28 mouse cellular contexts compared by ENCODE assay signal in the genomic region with DNA sequence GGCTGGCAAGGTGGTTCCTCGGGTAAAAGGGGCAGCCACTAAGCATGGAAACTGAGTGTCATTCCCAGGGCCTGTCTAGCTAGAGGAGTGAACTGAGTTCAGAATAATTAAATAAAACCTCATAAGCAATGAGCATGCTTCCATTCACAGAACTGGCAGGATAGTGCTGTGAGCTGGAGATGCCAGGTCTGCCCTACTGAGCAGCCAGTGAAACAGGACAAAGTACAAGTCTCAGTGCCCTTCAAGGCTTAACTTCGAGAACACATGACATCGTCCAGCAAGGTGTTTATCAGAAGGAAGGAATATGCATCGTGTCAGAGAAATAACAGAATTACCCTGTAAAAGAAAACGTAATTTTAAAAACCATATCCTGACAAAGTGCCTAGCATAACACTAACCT. TPM values are rescaled to one million over a fixed set of nuclear protein-coding genes. Genes with fewer than 3 reads are reported as not detected.
DNase-seq lines count a peak whose midpoint lies in the region; ATAC-seq and TF ChIP-seq lines count a peak whose summit lies in the region.
"Had no signal": no experiment of that assay in that cellular context is flagged by ENCODE, and none has a peak within 500 bp of the region (broad histone marks: within the 10 kb centered on the region; RNA-seq: fewer than 3 reads in every experiment).

No protein-coding gene starts in this region.

- no peak for ATAC-seq in kidney, embryonic 16.5 days (ENCODE audit: low FRiP score, low TSS enrichment)
- ATAC-seq: CD4-positive, CD25-positive, alpha-beta regulatory T cell, adult 4 months; forebrain, embryonic 14.5 days; forebrain, embryonic 16.5 days had no signal

- no peak overlapping the region for H3K9ac ChIP-seq in kidney, embryonic 16.5 days (replicated peaks; ENCODE audit: low read length)
- H3K9ac ChIP-seq: embryonic facial prominence, embryonic 13.5 days; embryonic facial prominence, embryonic 15.5 days; forebrain, embryonic 12.5 days had no signal

- 61% methylated on average over 5 of the region's 5 CpGs for WGBS in kidney, adult 2 months
- 81% methylated on average over 5 of the region's 5 CpGs for WGBS in kidney, embryonic 16.5 days

- H3K4me2 ChIP-seq in kidney, embryonic 16.5 days (replicated peaks; ENCODE audit: low read depth, low read length), result no peak overlapping the region
- H3K4me2 ChIP-seq: embryonic facial prominence, embryonic 13.5 days; embryonic facial prominence, embryonic 15.5 days; forebrain, embryonic 12.5 days had no signal

- H3K27ac ChIP-seq in kidney, adult 2 months (ENCODE audit: insufficient read depth, low read depth, low read length), result no peak overlapping the region
- H3K27ac ChIP-seq in kidney, embryonic 16.5 days (ENCODE audit: low read length), result no peak overlapping the region
- H3K27ac ChIP-seq: embryonic facial prominence, embryonic 13.5 days; embryonic facial prominence, embryonic 15.5 days; forebrain, embryonic 10.5 days; forebrain, embryonic 12.5 days had no signal

- TF ChIP-seq POLR2A in kidney, adult 2 months (IDR thresholded peaks at IDR 0.05; ENCODE audit: low read depth, low read length), result no peak

- H3K27me3 ChIP-seq in kidney, adult 2 months (replicated peaks; ENCODE audit: control insufficient read depth, insufficient read depth, low read length), result no peaks in the 10 kb centered on the region
- no peaks in the 10 kb centered on the region for H3K27me3 ChIP-seq in kidney, embryonic 16.5 days (ENCODE audit: insufficient read depth, low read length)
- H3K27me3 ChIP-seq: CH12.LX; embryonic facial prominence, embryonic 13.5 days; embryonic facial prominence, embryonic 15.5 days; forebrain, embryonic 12.5 days had no signal

- no peaks in the 10 kb centered on the region for H3K36me3 ChIP-seq in kidney, adult 2 months (ENCODE audit: control insufficient read depth, insufficient read depth, low read length)
- no peaks in the 10 kb centered on the region for H3K36me3 ChIP-seq in kidney, embryonic 16.5 days (ENCODE audit: insufficient read depth, low read length)
- H3K36me3 ChIP-seq: G1E had no signal

- TF ChIP-seq CTCF in kidney, adult 2 months (conservative IDR thresholded peaks at IDR 0.05; ENCODE audit: insufficient read depth, insufficient read length, low read depth, low read length), result no peak

- DNase-seq in kidney, adult 2 months, result peak; percentile 49
- DNase-seq in kidney, postnatal 10 days, result no peak
- DNase-seq in kidney, postnatal 36 days, result peak; percentile 32 to 33
- DNase-seq in testis, postnatal 14 days (ENCODE audit: low spot score), result peak; percentile 55
- no peak for DNase-seq in testis, postnatal 10 days (ENCODE audit: low spot score)
- DNase-seq: adrenal gland, adult 2 months; adrenal gland, postnatal 10 days; adrenal gland, postnatal 25 days; B cell, adult 2 months; cerebellum, adult 11 months; cerebellum, adult 18-20 months; cerebellum, adult 8-10 months; cerebellum, adult 9-11 months; cerebellum, postnatal 36 days; embryo, embryonic 11 days had no signal

- H3K9me3 ChIP-seq in kidney, embryonic 16.5 days (ENCODE audit: low read length), result no peaks in the 10 kb centered on the region
- H3K9me3 ChIP-seq: embryonic facial prominence, embryonic 13.5 days; embryonic facial prominence, embryonic 15.5 days; forebrain, embryonic 10.5 days; forebrain, embryonic 12.5 days; G1E had no signal

- no peaks in the 10 kb centered on the region for H3K4me1 ChIP-seq in kidney, adult 2 months (ENCODE audit: control insufficient read depth, insufficient read depth, low read length)
- H3K4me1 ChIP-seq in kidney, embryonic 16.5 days (ENCODE audit: insufficient read depth, low read length), result no peaks in the 10 kb centered on the region

- no peak overlapping the region for H3K4me3 ChIP-seq in kidney, adult 2 months (ENCODE audit: insufficient read depth, low read depth, low read length)
- no peak overlapping the region for H3K4me3 ChIP-seq in kidney, embryonic 16.5 days (ENCODE audit: low read length)
- H3K4me3 ChIP-seq: embryonic facial prominence, embryonic 13.5 days; embryonic facial prominence, embryonic 15.5 days; erythroblast, embryonic 14.5 days; forebrain, embryonic 10.5 days; forebrain, embryonic 12.5 days had no signal

RNA-seq across cellular contexts. Expression of a gene that starts 29.0 kb away (rescaled TPM):
- 0.03 TPM in 1 of 2 replicates, not detected in the other for polyA plus RNA-seq in kidney, adult 2 months (2012; rRNA removed)
- polyA plus RNA-seq in kidney, embryonic 16.5 days (2015; fragmentation: Nextera tagmentation; extraction: Ambion mirVana), result not detected in 2 replicates
- polyA plus RNA-seq: adrenal gland, adult 2 months; brain, embryonic 14.5 days; embryonic facial prominence, embryonic 11.5 days; embryonic facial prominence, embryonic 13.5 days; embryonic facial prominence, embryonic 15.5 days; erythroblast, embryonic 14.5 days; forebrain, embryonic 10.5 days; forebrain, embryonic 12.5 days; forebrain, embryonic 14.5 days; forebrain, embryonic 16.5 days; G1E had no signal

RNA-seq across cellular contexts. Expression of a gene that starts 41.7 kb away (rescaled TPM):
- 1.2 and 3.8 TPM in 2 replicates for polyA plus RNA-seq in kidney, adult 2 months (2012; rRNA removed)
- 55.4 and 57.7 TPM in 2 replicates for polyA plus RNA-seq in kidney, embryonic 16.5 days (2015; fragmentation: Nextera tagmentation; extraction: Ambion mirVana)

Comparison
In these comparisons a context has a peak if more than half of its experiments do, and no peak if none do; other contexts are left out.
1. DNase-seq: peak in kidney, adult 2 months (single experiment), kidney, postnatal 36 days (2 of 2) and testis, postnatal 14 days (single experiment); none in kidney, postnatal 10 days (single experiment) and testis, postnatal 10 days (single experiment).
2. RNA of a gene that starts 41.7 kb away (polyA plus RNA-seq): 55.4 to 57.7 TPM in kidney, embryonic 16.5 days; 1.2 to 3.8 TPM in kidney, adult 2 months; every median in the first group is over 10 times any median in the second.